Mouse (Mus musculus) cerebellum, adult 2 months (tissue): ENCODE results near the gene B3gat3.

ENCODE experiments used
- CTCF ChIP-seq: fragments of 200-500 bp; IDR thresholded peaks from 2 replicates; pipeline ENCODE4 v1.5.1; 2011; ENCODE audit warnings: low read depth, mild to moderate bottlenecking, control low read depth, low read length, moderate library complexity, borderline replicate concordance; ENCODE audit not compliant: insufficient read depth
- POLR2A ChIP-seq: fragments of 200-500 bp; IDR thresholded peaks from 2 replicates; pipeline ENCODE4 v1.6.1; 2011; ENCODE audit warnings: low read length, control low read depth, borderline replicate concordance; ENCODE audit not compliant: insufficient read depth

- TF ChIP-seq POLR2A, result peak; percentile 86
- no peak for TF ChIP-seq CTCF
Observed at GRCm38 (mm10) chr19:8892829-8893766, 27.1 kb upstream of the B3gat3 start, which contains the start of gene Ints5.
